Mouse (Mus musculus) lung, embryonic 16.5 days (tissue): ENCODE data around the gene Ppp2r5d. TPM values are rescaled to one million over a fixed set of nuclear protein-coding genes. Genes with fewer than 3 reads are reported as not detected.

ENCODE experiments used
- ATAC-seq: fragments of 200-750 bp; cut with Nextera tagmentation; 2 replicates; pipeline ENCODE4 v1.8.0; 2017; ENCODE audit warnings: low read depth, mild to moderate bottlenecking, moderate library complexity
- H3K27ac ChIP-seq: fragments of 300-500 bp; sonication (generic); 2 replicates; pipeline ENCODE4 v1.5.1; 2014; ENCODE audit warnings: mild to moderate bottlenecking, control low read depth, low read length
- H3K27me3 ChIP-seq: fragments of 300-500 bp; sonication (generic); 2 replicates; pipeline ENCODE4 v1.6.1; 2014; ENCODE audit warnings: low read depth, low read length, mixed read lengths; ENCODE audit not compliant: control insufficient read depth, insufficient read depth
- H3K36me3 ChIP-seq: fragments of 300-500 bp; sonication (generic); 2 replicates; pipeline ENCODE4 v1.6.1; 2014; ENCODE audit warnings: low read length; ENCODE audit not compliant: control insufficient read depth, insufficient read depth
- H3K4me1 ChIP-seq: fragments of 300-500 bp; sonication (generic); replicated peaks from 2 replicates; pipeline ENCODE4 v1.6.1; 2014; ENCODE audit warnings: low read length, mixed read lengths; ENCODE audit not compliant: control insufficient read depth, insufficient read depth
- H3K4me2 ChIP-seq: fragments of 300-500 bp; sonication (generic); 2 replicates; pipeline ENCODE4 v1.6.1; 2014; ENCODE audit warnings: low read depth, low read length, control low read depth
- H3K4me3 ChIP-seq: fragments of 300-500 bp; sonication (generic); 2 replicates; pipeline ENCODE4 v1.5.1; 2014; ENCODE audit warnings: mild to moderate bottlenecking, low read length, control low read depth
- H3K9ac ChIP-seq: fragments of 300-500 bp; sonication (generic); 2 replicates; pipeline ENCODE4 v1.6.1; 2014; ENCODE audit warnings: low read length, control low read depth
- H3K9me3 ChIP-seq: fragments of 300-500 bp; sonication (generic); 2 replicates; pipeline ENCODE4 v1.6.1; 2016; ENCODE audit warnings: low read length; ENCODE audit not compliant: control insufficient read depth
- WGBS: fragments of 180-500 bp; shearing (Covaris S2); extraction: QIAGEN DNeasy Blood & Tissue Kit; methylation state at CpG from one replicate; pipeline ENCODE4 v1.1.7; 2014; 5-methylcytosine and 5-hydroxymethylcytosine counted together
- polyA plus RNA-seq: library from polyadenylated mRNA; unstranded; fragments of >200 nt; fragmentation: Nextera tagmentation; extraction: Ambion mirVana; gene quantifications from 2 replicates; pipeline ENCODE4 v1.2.1, GENCODE M21; 2015

The Ppp2r5d gene
- polyA plus RNA-seq, 1 experiment from 2014 or later, result 94.7 TPM

DNA sequence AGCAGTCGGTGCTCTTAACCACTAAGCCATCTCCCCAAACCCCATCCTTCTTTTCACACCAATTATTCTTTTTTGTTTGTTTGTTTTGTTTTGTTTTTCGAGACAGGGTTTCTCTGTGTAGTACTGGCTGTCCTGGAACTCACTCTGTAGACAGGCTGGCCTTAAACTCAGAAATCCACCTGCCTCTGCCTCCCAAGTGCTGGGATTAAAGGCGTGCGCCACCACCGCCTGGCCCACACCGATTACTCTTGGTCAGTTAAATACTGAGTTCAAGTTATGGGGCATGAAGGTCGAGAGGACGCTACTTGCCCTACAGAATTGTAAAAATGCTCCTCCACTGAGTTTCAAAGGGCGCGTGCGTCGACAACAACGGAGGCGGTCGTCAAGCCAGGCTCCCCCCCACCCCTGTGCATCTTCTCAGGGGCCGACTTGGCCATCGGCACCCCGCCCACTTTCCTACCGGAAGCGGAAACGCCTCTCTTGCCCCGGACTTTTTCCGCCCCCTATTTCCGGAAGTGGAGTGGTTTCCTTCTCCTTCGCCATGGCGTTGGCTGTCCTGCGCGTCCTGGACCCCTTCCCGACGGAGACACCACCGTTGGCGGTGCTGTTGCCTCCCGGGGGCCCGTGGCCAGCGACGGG, 6.2 kb upstream of the Ppp2r5d start, which contains the start of gene Pex6:
Pex6 (plus strand) TSS at position 505 of the 639 bp plus-strand sequence.
- Histone ChIP-seq H3K36me3 (peaks cover 14% of the 10 kb centered on the region), H3K9me3 (no peaks in the 10 kb centered on the region), H3K9ac (peak within 1 kb of the TSS; percentile 95), H3K27me3 (no peaks in the 10 kb centered on the region), H3K4me1 (peaks cover 6% of the 10 kb centered on the region), H3K27ac (peak within 1 kb of the TSS; percentile 82), H3K4me3 (peak within 1 kb of the TSS; percentile 98), H3K4me2 (peak within 1 kb of the TSS; percentile 81)
- peak; percentile 93 for ATAC-seq
- 6% methylated on average over 36 of the region's 36 CpGs for WGBS

- no peak overlapping the region for H3K9ac ChIP-seq
- H3K4me1 ChIP-seq, result peaks cover 25% of the 10 kb centered on the region
- H3K4me3 ChIP-seq, result no peak overlapping the region
- no peak for ATAC-seq
- no peaks in the 10 kb centered on the region for H3K9me3 ChIP-seq
- WGBS, result 86% methylated on average over 14 of the region's 14 CpGs
- no peaks in the 10 kb centered on the region for H3K36me3 ChIP-seq
- no peaks in the 10 kb centered on the region for H3K27me3 ChIP-seq
- no peak overlapping the region for H3K27ac ChIP-seq
- no peak overlapping the region for H3K4me2 ChIP-seq
Measured at GRCm38 (mm10) chr17:46706375-46707089, 1.6 kb upstream of the Ppp2r5d start.

GRCm38 (mm10) chr17:46703971-46704886, 682 bp downstream of the Ppp2r5d start:
- ATAC-seq, result peak; percentile 86
- Histone ChIP-seq H3K27ac (peak overlapping the region; percentile 97), H3K27me3 (no peaks in the 10 kb centered on the region), H3K4me3 (peak overlapping the region; percentile 85), H3K9me3 (no peaks in the 10 kb centered on the region), H3K4me2 (peak overlapping the region; percentile 77), H3K36me3 (peaks cover 5% of the 10 kb centered on the region; the same call in 1 of the 2 replicates), H3K9ac (peak overlapping the region; percentile 93), H3K4me1 (peaks cover 25% of the 10 kb centered on the region)
- WGBS, result 2% methylated on average over 41 of the region's 41 CpGs

DNA sequence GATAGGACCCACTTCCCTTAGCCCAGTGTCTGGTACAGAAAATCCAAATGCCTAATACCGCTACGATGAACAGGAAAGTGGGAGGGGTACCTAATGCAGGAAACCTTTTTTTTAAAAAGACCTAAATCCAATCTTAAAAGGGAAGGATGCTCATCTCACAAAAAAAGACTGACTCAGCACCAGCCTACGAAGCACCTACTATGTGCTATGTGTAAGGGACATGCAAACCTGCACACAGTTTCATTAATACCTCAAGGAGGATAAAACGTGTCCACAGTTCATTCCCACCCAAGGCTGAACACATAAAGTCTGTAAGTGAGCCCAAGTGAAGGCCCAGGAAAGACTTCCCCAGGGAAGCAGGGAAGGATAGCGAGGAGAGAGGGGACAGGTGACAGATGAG, 2.4 kb downstream of the Ppp2r5d start:
- Histone ChIP-seq H3K9me3 (no peaks in the 10 kb centered on the region), H3K4me1 (peaks cover 25% of the 10 kb centered on the region), H3K4me3 (no peak overlapping the region), H3K9ac (no peak overlapping the region; the same call in 1 of the 2 replicates), H3K36me3 (peaks cover 5% of the 10 kb centered on the region; the same call in 1 of the 2 replicates), H3K27me3 (no peaks in the 10 kb centered on the region), H3K4me2 (peak overlapping the region; percentile 77; the same call in 1 of the 2 replicates), H3K27ac (no peak overlapping the region)
- no peak for ATAC-seq
- 84% methylated on average over 5 of the region's 5 CpGs for WGBS

GRCm38 (mm10) chr17:46702100-46702499, 2.8 kb downstream of the Ppp2r5d start:
- Histone ChIP-seq H3K27ac (no peak overlapping the region), H3K36me3 (peaks cover 5% of the 10 kb centered on the region; the same call in 1 of the 2 replicates), H3K4me1 (peaks cover 25% of the 10 kb centered on the region), H3K4me3 (no peak overlapping the region), H3K9me3 (no peaks in the 10 kb centered on the region), H3K9ac (no peak overlapping the region), H3K4me2 (no peak overlapping the region), H3K27me3 (no peaks in the 10 kb centered on the region)
- 86% methylated on average over 12 of the region's 12 CpGs for WGBS
- no peak for ATAC-seq

DNA sequence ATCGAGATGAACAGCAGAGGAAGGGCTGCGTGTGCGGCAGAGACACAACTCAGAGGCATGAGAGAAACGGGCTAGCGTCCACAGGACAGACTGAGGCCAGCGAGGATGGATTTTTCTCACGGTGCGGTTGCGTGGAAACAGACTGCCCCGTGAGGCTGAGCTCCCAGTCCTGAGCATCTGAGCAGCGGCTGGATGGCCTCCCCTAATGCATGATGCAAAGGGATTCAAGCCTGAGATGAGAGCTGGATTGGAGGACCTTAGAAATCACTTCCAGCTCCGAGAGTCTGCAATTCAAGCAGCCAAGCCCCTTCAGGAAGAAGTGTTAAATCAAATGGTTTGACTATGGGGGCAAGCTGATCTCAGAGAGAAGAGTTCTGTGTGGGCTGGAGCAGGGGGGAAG, 3.4 kb downstream of the Ppp2r5d start:
- Histone ChIP-seq H3K4me1 (peaks cover 25% of the 10 kb centered on the region), H3K9ac (no peak overlapping the region)
- 71% methylated on average over 12 of the region's 12 CpGs for WGBS

DNA sequence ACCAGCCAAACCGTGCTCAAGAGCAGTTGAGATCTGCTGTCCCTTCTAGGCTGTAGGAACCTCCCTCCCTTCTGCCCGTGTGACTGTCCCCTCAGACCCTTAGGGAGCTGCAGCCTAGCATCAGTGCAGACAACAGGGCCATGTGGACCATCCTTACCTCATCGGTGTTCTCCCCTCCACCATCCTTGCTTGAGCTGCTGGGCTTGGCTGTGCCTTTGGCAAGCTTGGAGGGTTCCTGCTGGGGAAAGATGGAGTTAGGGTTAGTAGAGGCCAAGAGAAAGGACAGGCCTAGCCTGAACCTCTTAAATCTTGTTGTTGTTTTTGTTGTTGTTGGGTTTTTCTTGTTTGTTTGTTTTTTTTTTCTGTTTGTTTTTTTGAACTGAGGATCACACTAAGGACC, 5.0 kb downstream of the Ppp2r5d start:
- WGBS, result 79% methylated on average over 3 of the region's 3 CpGs
- H3K4me2 ChIP-seq, result no peak overlapping the region
- H3K27me3 ChIP-seq, result no peaks in the 10 kb centered on the region
- no peaks in the 10 kb centered on the region for H3K9me3 ChIP-seq
- H3K27ac ChIP-seq, result no peak overlapping the region
- H3K36me3 ChIP-seq, result peaks cover 5% of the 10 kb centered on the region; the same call in 1 of the 2 replicates
- peaks cover 20% of the 10 kb centered on the region for H3K4me1 ChIP-seq
- no peak overlapping the region for H3K9ac ChIP-seq
- no peak for ATAC-seq
- no peak overlapping the region for H3K4me3 ChIP-seq

More for the DNA sequence above, 3.4 kb downstream of the Ppp2r5d start:
- Histone ChIP-seq H3K4me2 (no peak overlapping the region), H3K4me3 (no peak overlapping the region), H3K27me3 (no peaks in the 10 kb centered on the region), H3K27ac (no peak overlapping the region), H3K36me3 (peaks cover 5% of the 10 kb centered on the region; the same call in 1 of the 2 replicates), H3K9me3 (no peaks in the 10 kb centered on the region)
- ATAC-seq, result no peak

DNA sequence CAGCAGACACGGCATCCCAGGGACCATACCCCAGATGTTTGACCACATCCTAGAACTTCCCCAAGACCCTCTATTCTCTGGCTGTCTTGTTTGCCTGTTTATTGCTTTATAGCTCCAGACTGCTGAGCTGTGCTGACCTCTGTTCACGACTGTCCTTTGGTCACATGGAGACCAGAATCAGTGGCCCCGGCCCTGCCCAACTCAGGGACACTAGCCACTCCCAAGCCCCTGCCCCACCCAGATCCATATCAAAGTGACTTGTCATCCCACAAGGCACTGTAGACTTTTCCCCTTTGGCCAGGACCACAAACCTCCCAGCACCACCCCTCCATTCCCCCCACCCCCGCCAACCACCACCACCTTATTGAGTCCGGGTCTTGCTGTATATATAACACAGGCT, 5.7 kb downstream of the Ppp2r5d start:
- 81% methylated on average over 5 of the region's 5 CpGs for WGBS
- no peak for ATAC-seq

More for the DNA sequence above, 5.7 kb downstream of the Ppp2r5d start:
- Histone ChIP-seq H3K9me3 (no peaks in the 10 kb centered on the region), H3K4me2 (no peak overlapping the region), H3K4me1 (peaks cover 20% of the 10 kb centered on the region), H3K27me3 (no peaks in the 10 kb centered on the region), H3K27ac (no peak overlapping the region), H3K9ac (no peak overlapping the region), H3K4me3 (no peak overlapping the region), H3K36me3 (peaks cover 5% of the 10 kb centered on the region; the same call in 1 of the 2 replicates)
